Mouse (Mus musculus) forebrain, embryonic 12.5 days (tissue): ENCODE data around the gene Scand1. TPM values are rescaled to one million over a fixed set of nuclear protein-coding genes. Genes with fewer than 3 reads are reported as not detected.

Experiments
- ATAC-seq: fragments of 200-750 bp; cut with Nextera tagmentation; 2 replicates; pipeline ENCODE4 v1.8.0; 2017; ENCODE audit warnings: moderate TSS enrichment; ENCODE audit not compliant: low FRiP score
- H3K27ac ChIP-seq: fragments of 300-500 bp; sonication (generic); 2 replicates; pipeline ENCODE4 v1.5.1; 2016; ENCODE audit warnings: mild to moderate bottlenecking
- H3K27me3 ChIP-seq: fragments of 300-500 bp; sonication (generic); 2 replicates; pipeline ENCODE4 v1.6.1; 2016; ENCODE audit warnings: mild to moderate bottlenecking
- H3K36me3 ChIP-seq: fragments of 300-500 bp; sonication (generic); replicated peaks from 2 replicates; pipeline ENCODE4 v1.6.1; 2016; ENCODE audit warnings: mild to moderate bottlenecking
- H3K4me1 ChIP-seq: fragments of 300-500 bp; sonication (generic); 2 replicates; pipeline ENCODE4 v1.6.1; 2016
- H3K4me2 ChIP-seq: fragments of 300-500 bp; sonication (generic); 2 replicates; pipeline ENCODE4 v1.6.1; 2016; ENCODE audit warnings: mild to moderate bottlenecking, moderate library complexity
- H3K4me3 ChIP-seq: fragments of 300-500 bp; sonication (generic); replicated peaks from 2 replicates; pipeline ENCODE4 v1.5.1; 2016; ENCODE audit warnings: mild to moderate bottlenecking
- H3K9ac ChIP-seq: fragments of 300-500 bp; sonication (generic); 2 replicates; pipeline ENCODE4 v1.6.1; 2016; ENCODE audit warnings: mild to moderate bottlenecking
- H3K9me3 ChIP-seq: fragments of 300-500 bp; sonication (generic); 2 replicates; pipeline ENCODE4 v1.6.1; 2016
- WGBS: fragments of 180-500 bp; shearing (Covaris S2); methylation state at CpG from one replicate; pipeline ENCODE4 v1.1.7; 2016; 5-methylcytosine and 5-hydroxymethylcytosine counted together
- polyA plus RNA-seq: library from polyadenylated mRNA; unstranded; fragments of >200 nt; fragmentation: Nextera tagmentation; extraction: Ambion mirVana; gene quantifications from 2 replicates; pipeline ENCODE4 v1.2.1, GENCODE M21; 2016

Gene Scand1
- polyA plus RNA-seq, 1 experiment from 2014 or later, result 104 TPM

DNA sequence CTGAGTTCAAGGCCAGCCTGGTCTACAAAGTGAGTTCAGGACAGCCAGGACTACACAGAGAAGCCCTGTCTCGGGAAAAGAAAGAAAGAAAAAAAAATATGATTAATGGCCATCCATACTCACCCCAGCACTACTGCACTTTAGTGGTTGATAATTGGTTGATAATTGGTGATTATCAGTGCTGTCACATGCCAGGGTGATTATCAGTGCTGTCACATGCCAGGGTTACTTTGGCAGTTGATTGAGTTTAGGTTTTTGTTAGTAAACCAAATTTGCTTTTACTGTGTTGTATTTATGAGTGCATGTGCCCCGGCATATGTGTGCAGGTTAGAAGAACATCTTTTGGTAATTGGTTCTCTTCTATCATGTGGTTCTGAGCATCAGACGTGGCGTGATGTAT, 10.4 kb downstream of the Scand1 start:
- no peak overlapping the region for H3K4me3 ChIP-seq
- peaks cover 79% of the 10 kb centered on the region for H3K36me3 ChIP-seq
- H3K9me3 ChIP-seq, result no peaks in the 10 kb centered on the region
- no peaks in the 10 kb centered on the region for H3K4me1 ChIP-seq
- H3K4me2 ChIP-seq, result no peak overlapping the region
- H3K27me3 ChIP-seq, result no peaks in the 10 kb centered on the region
- no peak overlapping the region for H3K27ac ChIP-seq
- ATAC-seq, result no peak
- WGBS, result 96% methylated on average over 4 of the region's 4 CpGs
- H3K9ac ChIP-seq, result no peak overlapping the region

DNA sequence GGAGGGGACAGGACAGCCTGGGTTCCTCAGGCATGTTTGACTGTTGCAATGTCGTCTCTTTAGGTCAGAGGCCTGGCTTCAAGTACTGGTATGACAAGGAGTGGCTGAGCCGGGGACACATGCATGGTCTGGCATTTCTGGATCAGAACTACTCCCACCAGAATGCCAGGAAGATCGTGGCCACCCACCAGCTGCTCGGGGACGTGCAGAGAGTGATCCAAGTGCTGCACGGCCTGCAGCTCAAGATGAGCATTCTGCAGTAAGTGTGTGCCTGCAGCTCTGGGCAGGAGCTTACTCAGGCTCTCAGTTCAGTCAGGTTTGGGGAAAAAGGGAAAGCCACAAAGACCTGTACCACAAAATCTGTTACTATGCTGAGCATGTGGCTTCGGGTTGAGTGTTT, 14.0 kb downstream of the Scand1 start:
- H3K9me3 ChIP-seq, result no peaks in the 10 kb centered on the region
- no peak overlapping the region for H3K9ac ChIP-seq
- no peak for ATAC-seq
- H3K4me1 ChIP-seq, result no peaks in the 10 kb centered on the region
- WGBS, result 92% methylated on average over 7 of the region's 7 CpGs
- peaks cover 82% of the 10 kb centered on the region for H3K36me3 ChIP-seq
- H3K27ac ChIP-seq, result no peak overlapping the region
- no peak overlapping the region for H3K4me2 ChIP-seq
- no peaks in the 10 kb centered on the region for H3K27me3 ChIP-seq
- no peak overlapping the region for H3K4me3 ChIP-seq

DNA sequence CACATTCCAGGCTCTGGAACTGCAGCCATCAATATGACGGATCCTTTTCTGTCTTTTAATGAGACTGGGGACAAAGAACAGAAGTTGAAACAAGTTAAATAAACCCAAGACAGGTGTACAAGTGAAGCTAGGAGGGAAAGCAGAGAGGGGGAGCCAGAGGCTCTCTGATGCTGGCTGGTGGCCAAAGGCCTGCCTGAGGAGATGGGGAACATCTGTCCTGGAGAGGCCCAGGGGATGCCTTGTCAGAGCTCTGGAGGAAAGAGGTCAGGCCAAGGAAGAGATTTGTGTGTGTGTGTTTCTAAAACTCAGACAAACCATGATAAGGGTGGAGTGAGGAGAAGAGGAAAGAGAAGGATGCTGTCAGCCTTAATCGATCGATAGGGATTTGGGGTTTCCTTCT, 14.9 kb downstream of the Scand1 start:
- Histone ChIP-seq H3K4me2 (no peak overlapping the region), H3K27ac (no peak overlapping the region), H3K9ac (no peak overlapping the region), H3K36me3 (peaks cover 83% of the 10 kb centered on the region), H3K27me3 (no peaks in the 10 kb centered on the region), H3K4me1 (no peaks in the 10 kb centered on the region), H3K4me3 (no peak overlapping the region), H3K9me3 (no peaks in the 10 kb centered on the region)
- WGBS, result 91% methylated on average over 3 of the region's 3 CpGs
- ATAC-seq, result no peak

DNA sequence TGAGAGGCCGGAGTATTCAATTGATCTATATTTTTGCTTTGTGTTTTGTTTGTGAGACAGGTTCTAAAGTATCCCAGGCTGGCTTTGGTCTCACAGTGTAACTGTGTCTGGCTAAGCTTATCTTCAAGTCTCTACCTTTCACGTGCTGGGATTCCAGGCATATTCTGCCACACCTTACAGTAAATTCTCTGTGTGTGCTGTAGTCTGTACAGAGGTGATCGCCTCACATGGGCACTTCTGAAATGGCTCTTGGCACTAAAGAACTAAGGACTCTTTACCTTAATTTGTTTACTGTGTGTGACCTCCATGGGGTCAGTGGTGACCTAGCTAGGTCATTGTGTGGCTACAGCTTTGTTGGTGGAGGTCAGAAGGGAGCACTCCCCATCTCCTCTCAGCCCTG, 16.3 kb downstream of the Scand1 start:
- no peaks in the 10 kb centered on the region for H3K4me1 ChIP-seq

DNA sequence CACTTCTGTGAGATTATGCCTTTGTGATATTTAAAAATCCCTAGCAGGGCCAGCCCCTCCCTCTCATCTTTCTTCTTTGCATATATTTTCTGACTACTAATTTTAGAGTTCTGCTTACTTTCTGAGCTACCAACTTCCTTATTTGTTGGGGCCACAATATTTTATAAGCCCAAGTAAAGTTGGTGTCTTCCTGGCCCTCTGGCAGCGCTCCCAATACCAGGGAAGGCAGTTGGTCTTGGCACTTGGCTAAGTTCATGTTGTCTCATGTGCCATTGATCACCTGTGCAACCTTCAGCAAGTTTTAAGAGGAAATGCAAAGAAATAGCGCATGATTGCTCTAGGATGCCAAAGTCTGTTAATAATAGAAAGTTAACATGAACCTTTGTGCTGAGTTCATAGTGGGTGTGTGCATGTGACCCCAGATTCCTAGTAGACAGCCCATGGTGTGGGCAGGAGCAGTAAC, 16.9 kb downstream of the Scand1 start:
- Histone ChIP-seq H3K9me3 (no peaks in the 10 kb centered on the region), H3K4me2 (no peak overlapping the region), H3K9ac (no peak overlapping the region), H3K27me3 (no peaks in the 10 kb centered on the region), H3K4me3 (no peak overlapping the region), H3K36me3 (peaks cover 75% of the 10 kb centered on the region), H3K27ac (no peak overlapping the region), H3K4me1 (no peaks in the 10 kb centered on the region)
- WGBS, result 100% methylated on average over 2 of the region's 2 CpGs
- ATAC-seq, result no peak

More for the DNA sequence above, 16.3 kb downstream of the Scand1 start:
- Histone ChIP-seq H3K27me3 (no peaks in the 10 kb centered on the region), H3K9me3 (no peaks in the 10 kb centered on the region), H3K27ac (no peak overlapping the region), H3K4me3 (no peak overlapping the region), H3K4me2 (no peak overlapping the region), H3K9ac (no peak overlapping the region), H3K36me3 (peaks cover 76% of the 10 kb centered on the region)
- no peak for ATAC-seq
- over 99% methylated on average over 3 of the region's 3 CpGs for WGBS

DNA sequence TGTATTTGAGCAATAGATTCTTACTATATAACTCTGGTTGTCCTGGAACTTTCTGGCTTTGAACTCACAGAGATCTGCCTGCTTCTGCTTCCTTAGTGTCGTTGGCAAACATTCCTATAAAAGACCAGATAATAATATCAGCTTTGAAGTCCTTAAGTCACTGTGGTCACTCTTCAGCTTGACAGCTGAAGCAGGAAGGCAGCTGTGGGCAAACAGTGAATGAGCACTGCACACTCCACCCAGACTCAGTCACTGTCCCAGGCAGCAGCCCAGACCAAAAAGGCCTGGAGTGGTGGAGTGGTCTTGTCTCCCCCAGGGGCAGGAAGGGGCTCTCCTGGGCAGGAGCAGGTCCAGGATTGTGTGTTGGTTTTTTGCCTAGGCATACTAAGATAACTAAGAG, 20.5 kb downstream of the Scand1 start:
- no peak for ATAC-seq
- H3K27me3 ChIP-seq, result no peaks in the 10 kb centered on the region
- H3K9me3 ChIP-seq, result no peaks in the 10 kb centered on the region
- peaks cover 78% of the 10 kb centered on the region for H3K36me3 ChIP-seq
- no peak overlapping the region for H3K4me2 ChIP-seq
- 93% methylated on average over 1 of the region's 1 CpGs for WGBS
- no peak overlapping the region for H3K9ac ChIP-seq
- H3K27ac ChIP-seq, result no peak overlapping the region
- H3K4me1 ChIP-seq, result no peaks in the 10 kb centered on the region
- no peak overlapping the region for H3K4me3 ChIP-seq

DNA sequence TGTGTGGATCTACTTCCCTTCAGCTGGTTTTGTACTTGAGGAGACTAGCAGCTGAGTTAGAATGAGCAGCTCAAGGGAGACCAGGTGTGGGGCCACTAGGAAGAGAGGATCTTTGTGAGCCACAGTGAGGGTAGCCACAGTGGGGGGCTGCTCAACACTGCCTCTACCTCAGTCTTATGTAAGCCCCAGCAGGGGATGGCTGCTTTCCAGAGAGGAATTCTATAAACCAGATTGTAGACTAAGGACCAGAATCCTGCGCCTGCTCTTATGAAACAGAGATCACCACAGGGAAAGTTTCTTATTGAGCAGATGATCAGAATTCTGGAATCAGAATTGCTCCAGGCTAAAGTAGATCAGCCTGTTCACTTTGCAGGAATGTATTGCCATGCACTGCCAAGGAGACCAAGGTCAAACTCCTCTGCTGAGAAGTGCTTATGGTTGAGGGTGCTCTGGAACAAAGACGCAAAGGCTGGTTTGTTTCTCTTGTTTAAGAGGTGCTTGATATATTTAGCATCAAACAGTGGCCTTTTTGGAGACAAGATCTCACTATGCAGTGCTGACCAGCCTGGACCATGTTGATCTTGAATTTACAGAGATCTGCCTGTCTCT, 22.8 kb downstream of the Scand1 start:
- Histone ChIP-seq H3K4me2 (no peak overlapping the region), H3K27me3 (no peaks in the 10 kb centered on the region), H3K9me3 (no peaks in the 10 kb centered on the region), H3K4me1 (no peaks in the 10 kb centered on the region), H3K36me3 (peaks cover 68% of the 10 kb centered on the region), H3K4me3 (no peak overlapping the region), H3K9ac (no peak overlapping the region), H3K27ac (no peak overlapping the region; the same call in 1 of the 2 replicates)
- ATAC-seq, result no peak
- WGBS, result 82% methylated on average over 2 of the region's 2 CpGs

DNA sequence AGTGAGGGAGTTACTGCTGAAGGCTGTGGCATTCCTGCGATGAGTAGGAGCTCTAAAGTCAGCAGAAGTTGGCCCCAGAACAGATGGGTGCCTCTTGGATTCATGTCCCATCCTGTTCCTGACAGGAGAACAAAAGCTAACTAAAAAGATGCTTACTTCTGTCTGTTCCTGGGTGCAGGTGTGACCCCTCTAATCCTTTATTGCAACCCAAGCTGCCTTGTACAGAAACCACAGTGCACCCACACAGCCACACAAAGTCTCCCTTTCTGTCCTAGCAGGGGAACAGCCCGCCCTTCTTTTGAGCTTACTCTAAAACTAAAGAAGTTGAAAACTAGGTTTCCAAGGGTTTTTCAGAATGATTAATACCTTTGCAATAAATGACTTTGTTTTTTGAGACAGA, 24.3 kb downstream of the Scand1 start:
- ATAC-seq, result no peak
- no peak overlapping the region for H3K4me3 ChIP-seq
- H3K27ac ChIP-seq, result no peak overlapping the region
- H3K27me3 ChIP-seq, result no peaks in the 10 kb centered on the region
- H3K9me3 ChIP-seq, result no peaks in the 10 kb centered on the region
- H3K9ac ChIP-seq, result no peak overlapping the region
- H3K36me3 ChIP-seq, result peaks cover 54% of the 10 kb centered on the region
- no peak overlapping the region for H3K4me2 ChIP-seq
- 94% methylated on average over 2 of the region's 2 CpGs for WGBS
- H3K4me1 ChIP-seq, result no peaks in the 10 kb centered on the region

DNA sequence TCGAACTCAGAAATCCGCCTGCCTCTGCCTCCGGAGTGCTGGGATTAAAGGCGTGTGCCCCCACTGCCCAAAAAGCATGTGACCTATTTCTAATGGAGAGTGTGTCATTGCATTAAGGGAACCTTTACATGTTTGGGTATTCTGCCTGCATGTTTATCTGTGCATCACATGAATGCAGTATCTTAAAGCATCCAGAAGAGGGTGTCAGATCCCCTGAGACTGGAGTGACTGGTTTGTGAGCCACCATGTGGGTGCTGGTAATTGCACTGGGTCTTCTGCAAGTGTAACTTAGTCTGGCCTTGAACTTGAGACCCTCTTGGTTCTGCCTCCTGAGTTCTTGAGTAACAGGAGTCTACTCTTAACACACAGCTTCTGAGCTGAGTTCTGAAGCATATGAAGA, 25.8 kb downstream of the Scand1 start:
- Histone ChIP-seq H3K27me3 (no peaks in the 10 kb centered on the region), H3K4me1 (no peaks in the 10 kb centered on the region), H3K9me3 (no peaks in the 10 kb centered on the region), H3K36me3 (peaks cover 56% of the 10 kb centered on the region), H3K9ac (no peak overlapping the region), H3K4me2 (no peak overlapping the region), H3K27ac (no peak overlapping the region), H3K4me3 (no peak overlapping the region)
- ATAC-seq, result no peak
- 90% methylated on average over 4 of the region's 4 CpGs for WGBS

DNA sequence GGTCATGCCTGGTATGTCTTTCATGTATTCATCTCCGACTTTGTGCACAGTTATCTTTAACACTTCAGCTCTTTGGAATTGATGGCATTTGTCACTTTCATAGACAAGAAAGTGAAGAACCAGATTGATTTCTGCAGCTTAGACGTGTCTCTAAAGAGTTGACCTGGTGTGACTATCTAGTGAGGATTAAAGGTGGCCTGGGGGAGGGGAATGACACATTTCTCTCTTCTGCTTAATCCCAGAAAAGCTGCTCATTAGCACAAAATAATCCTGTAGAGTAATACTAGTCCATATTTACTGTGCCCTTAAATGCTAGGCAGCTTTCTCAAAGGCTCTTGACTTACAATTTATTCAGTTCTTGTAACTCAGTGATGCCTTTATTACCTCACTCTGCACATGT, 27.3 kb downstream of the Scand1 start:
- ATAC-seq, result no peak
- 71% methylated on average over 2 of the region's 2 CpGs for WGBS
- Histone ChIP-seq H3K9me3 (no peaks in the 10 kb centered on the region), H3K27ac (no peak overlapping the region), H3K9ac (no peak overlapping the region), H3K4me1 (no peaks in the 10 kb centered on the region), H3K36me3 (peaks cover 47% of the 10 kb centered on the region), H3K27me3 (no peaks in the 10 kb centered on the region), H3K4me2 (no peak overlapping the region), H3K4me3 (no peak overlapping the region)

DNA sequence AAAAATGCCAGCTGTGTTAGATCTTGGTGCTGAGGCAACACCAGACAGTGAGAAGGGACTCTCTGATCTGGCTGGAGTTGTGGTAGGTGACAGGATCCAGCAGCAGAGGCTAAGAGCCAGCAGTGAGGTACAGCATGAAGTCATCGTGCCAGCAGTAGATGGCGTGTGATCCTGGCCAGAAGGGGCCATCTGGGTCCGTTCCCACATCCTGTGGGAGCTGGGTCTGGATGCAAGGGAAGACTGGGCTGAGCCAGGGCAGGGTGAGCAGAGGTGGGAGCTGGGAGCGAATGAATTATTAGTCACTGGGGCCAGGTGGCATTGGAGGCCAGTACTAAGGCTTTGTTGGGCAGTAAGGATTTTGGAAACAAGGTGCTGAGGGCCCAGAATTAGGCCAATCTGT, 31.3 kb downstream of the Scand1 start:
- Histone ChIP-seq H3K4me1 (0 out of 2 replicates have a peak, but pooled peaks cover 3% of the 10 kb centered on the region), H3K9ac (no peak overlapping the region), H3K27me3 (no peaks in the 10 kb centered on the region), H3K4me3 (no peak overlapping the region), H3K27ac (no peak overlapping the region), H3K36me3 (peaks cover 28% of the 10 kb centered on the region), H3K4me2 (no peak overlapping the region), H3K9me3 (no peaks in the 10 kb centered on the region)
- no peak for ATAC-seq
- WGBS, result 88% methylated on average over 4 of the region's 4 CpGs

DNA sequence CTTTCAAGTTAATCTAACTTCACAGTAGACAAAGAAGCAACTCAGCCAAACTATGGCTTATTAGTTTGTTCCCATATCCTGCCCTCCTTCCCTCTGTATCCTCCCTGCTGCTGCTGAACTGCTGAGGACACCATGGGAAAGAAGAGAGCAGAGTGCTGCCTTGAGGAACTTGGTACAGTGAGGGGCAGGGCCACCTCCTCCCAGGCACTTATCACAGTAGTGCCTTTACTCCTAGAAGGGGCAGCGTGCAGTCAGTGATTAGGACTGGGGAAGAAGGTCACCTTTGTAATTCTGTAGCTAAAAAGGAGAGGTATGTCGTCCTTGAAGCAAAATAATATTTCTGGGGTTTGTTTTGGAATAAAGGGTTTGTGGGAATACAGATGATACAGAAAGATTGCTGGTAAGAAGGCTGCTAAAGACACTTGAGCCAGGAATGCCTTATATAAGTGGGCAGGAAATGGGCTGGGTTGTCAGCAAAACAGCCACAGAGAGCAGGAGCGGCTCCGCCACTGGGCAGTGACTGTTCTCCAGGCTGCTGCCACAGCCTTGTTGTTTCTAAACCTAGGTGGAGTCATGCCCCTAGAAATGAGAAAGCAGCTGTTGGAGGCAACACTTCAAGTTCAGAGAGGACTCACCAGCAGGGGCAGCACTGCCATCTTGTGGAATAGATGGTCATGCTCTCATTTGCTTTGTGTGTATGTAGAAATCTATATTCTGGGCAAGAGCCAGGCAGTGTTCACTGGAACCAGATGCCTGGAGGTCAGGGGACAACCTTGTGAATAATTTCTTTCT, 34.1 kb downstream of the Scand1 start:
- Histone ChIP-seq H3K9ac (no peak overlapping the region; the same call in 1 of the 2 replicates), H3K4me1 (0 out of 2 replicates have a peak, but pooled peaks cover 3% of the 10 kb centered on the region), H3K9me3 (no peaks in the 10 kb centered on the region), H3K27me3 (no peaks in the 10 kb centered on the region), H3K4me2 (no peak overlapping the region), H3K4me3 (no peak overlapping the region), H3K36me3 (peaks cover 33% of the 10 kb centered on the region), H3K27ac (0 out of 2 replicates have a peak overlapping the region, but pooled peaks have one; percentile 19)
- 85% methylated on average over 4 of the region's 4 CpGs for WGBS
- ATAC-seq, result peak; percentile 57

DNA sequence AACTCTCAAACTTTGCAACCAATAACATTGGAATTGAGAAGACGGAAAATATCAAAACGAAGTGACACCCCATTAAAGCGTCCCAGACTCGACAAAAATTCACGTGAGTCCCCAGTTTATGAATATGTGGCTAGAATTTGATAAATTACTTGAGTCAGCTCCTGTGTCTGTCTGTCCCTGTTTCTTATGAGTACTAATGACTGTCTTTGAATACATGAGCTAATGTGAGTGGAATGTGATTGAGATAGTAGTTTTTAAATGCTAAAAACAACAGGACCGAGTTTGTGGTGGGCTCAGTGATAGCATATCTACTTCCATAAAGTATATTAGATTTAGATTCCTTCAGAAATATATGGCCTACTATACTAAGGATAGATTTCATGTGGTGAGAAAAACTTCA, 40.0 kb downstream of the Scand1 start:
- Histone ChIP-seq H3K27me3 (no peaks in the 10 kb centered on the region), H3K4me3 (no peak overlapping the region), H3K9ac (no peak overlapping the region), H3K9me3 (no peaks in the 10 kb centered on the region), H3K36me3 (peaks cover 40% of the 10 kb centered on the region), H3K27ac (no peak overlapping the region), H3K4me2 (no peak overlapping the region), H3K4me1 (no peaks in the 10 kb centered on the region)
- no peak for ATAC-seq
- 97% methylated on average over 6 of the region's 6 CpGs for WGBS
